ENCODE assay signal across 20 mouse cellular contexts in genomic region chr3:54559053-54559452, GRCm38 (mm10).
DNase-seq lines count a peak whose midpoint lies in the region; ATAC-seq and TF ChIP-seq lines count a peak whose summit lies in the region.
"Had no signal": no experiment of that assay in that cellular context is flagged by ENCODE, and none has a peak within 500 bp of the region (broad histone marks: within the 10 kb centered on the region; RNA-seq: fewer than 3 reads in every experiment).

No protein-coding gene starts in this region.

- H3K36me3 ChIP-seq in heart, embryonic 15.5 days, result no peaks in the 10 kb centered on the region
- H3K36me3 ChIP-seq in lung, embryonic 14.5 days (ENCODE audit: insufficient read depth), result no peaks in the 10 kb centered on the region
- H3K36me3 ChIP-seq in embryonic facial prominence, embryonic 13.5 days, result 0 out of 2 replicates have a peak, but pooled peaks cover 7% of the 10 kb centered on the region
- H3K36me3 ChIP-seq in limb, embryonic 13.5 days, result no peaks in the 10 kb centered on the region
- H3K36me3 ChIP-seq: hindbrain, embryonic 10.5 days; midbrain, embryonic 12.5 days; neural tube, embryonic 12.5 days had no signal

- 41% methylated on average over 2 of the region's 2 CpGs for WGBS in heart, embryonic 15.5 days
- 79% methylated on average over 2 of the region's 2 CpGs for WGBS in lung, embryonic 14.5 days
- WGBS in lung, adult 2 months, result 82% methylated on average over 2 of the region's 2 CpGs
- WGBS in embryonic facial prominence, embryonic 13.5 days, result 78% methylated on average over 2 of the region's 2 CpGs
- WGBS in limb, embryonic 13.5 days, result 78% methylated on average over 2 of the region's 2 CpGs

- H3K4me2 ChIP-seq in heart, embryonic 15.5 days, result no peak overlapping the region
- no peak overlapping the region for H3K4me2 ChIP-seq in lung, embryonic 14.5 days
- H3K4me2 ChIP-seq in embryonic facial prominence, embryonic 13.5 days, result no peak overlapping the region
- H3K4me2 ChIP-seq in limb, embryonic 13.5 days (replicated peaks), result no peak overlapping the region
- H3K4me2 ChIP-seq: midbrain, embryonic 12.5 days; neural tube, embryonic 12.5 days had no signal

- peaks cover 6% of the 10 kb centered on the region for H3K4me1 ChIP-seq in heart, embryonic 15.5 days (replicated peaks)
- H3K4me1 ChIP-seq in lung, embryonic 14.5 days (ENCODE audit: insufficient read depth), result peaks cover 5% of the 10 kb centered on the region; the same call in 1 of the 2 replicates
- no peaks in the 10 kb centered on the region for H3K4me1 ChIP-seq in lung, adult 2 months (ENCODE audit: control insufficient read depth, insufficient read depth, low read length)
- H3K4me1 ChIP-seq in embryonic facial prominence, embryonic 13.5 days, result peaks cover 19% of the 10 kb centered on the region
- peaks cover 18% of the 10 kb centered on the region for H3K4me1 ChIP-seq in limb, embryonic 13.5 days
- H3K4me1 ChIP-seq: hindbrain, embryonic 10.5 days; midbrain, embryonic 12.5 days; neural tube, embryonic 12.5 days had no signal

- DNase-seq in heart, postnatal 36 days, result no peak
- DNase-seq in lung, embryonic 14.5 days, result peak; percentile 42
- DNase-seq in lung, adult 2 months, result no peak
- DNase-seq in gastrocnemius, postnatal 10 days, result no peak
- DNase-seq in layer of hippocampus, postnatal 25 days (ENCODE audit: extremely low spot score in 1 of 2, low spot score in 1 of 2), result no peak
- DNase-seq: adrenal gland, adult 8-10 months; cerebellum, postnatal 10 days; gastrocnemius, postnatal 36 days; kidney, adult 18-20 months; layer of hippocampus, postnatal 36 days; liver, postnatal 0 days had no signal

- intact Hi-C loops in heart, postnatal 36 days (cut with DNase I), result no loop called here

- no peaks in the 10 kb centered on the region for H3K27me3 ChIP-seq in heart, embryonic 15.5 days
- no peaks in the 10 kb centered on the region for H3K27me3 ChIP-seq in lung, embryonic 14.5 days (ENCODE audit: insufficient read depth, low read length)
- H3K27me3 ChIP-seq in embryonic facial prominence, embryonic 13.5 days, result no peaks in the 10 kb centered on the region
- no peaks in the 10 kb centered on the region for H3K27me3 ChIP-seq in limb, embryonic 13.5 days
- H3K27me3 ChIP-seq: midbrain, embryonic 12.5 days; neural tube, embryonic 12.5 days; Patski had no signal

- H3K27ac ChIP-seq in heart, embryonic 15.5 days, result peak overlapping the region; percentile 88
- H3K27ac ChIP-seq in lung, embryonic 14.5 days (ENCODE audit: low read depth), result peak overlapping the region; percentile 80; the same call in 1 of the 2 replicates
- H3K27ac ChIP-seq in embryonic facial prominence, embryonic 13.5 days, result peak overlapping the region; percentile 82
- peak overlapping the region; percentile 73 for H3K27ac ChIP-seq in limb, embryonic 13.5 days
- H3K27ac ChIP-seq: hindbrain, embryonic 10.5 days; midbrain, embryonic 12.5 days; neural tube, embryonic 12.5 days; stomach, postnatal 0 days had no signal

- peak; percentile 68 for ATAC-seq in heart, embryonic 15.5 days (replicated peaks; ENCODE audit: insufficient number of reproducible peaks, insufficient read depth, low FRiP score, low read depth)
- ATAC-seq in lung, embryonic 14.5 days (ENCODE audit: insufficient read depth), result no peak
- no peak for ATAC-seq in embryonic facial prominence, embryonic 13.5 days (ENCODE audit: insufficient number of reproducible peaks, insufficient read depth, low FRiP score, low TSS enrichment, low read depth)
- ATAC-seq in limb, embryonic 13.5 days (ENCODE audit: low FRiP score, low read depth), result no peak
- ATAC-seq: forebrain, embryonic 16.5 days; liver, postnatal 0 days; Patski had no signal

- H3K9me3 ChIP-seq in heart, embryonic 15.5 days (replicated peaks), result 0 out of 2 replicates have a peak, but pooled peaks cover 3% of the 10 kb centered on the region
- H3K9me3 ChIP-seq in lung, embryonic 14.5 days (ENCODE audit: low read depth, low read length), result peaks cover 2% of the 10 kb centered on the region; the same call in 1 of the 2 replicates
- H3K9me3 ChIP-seq in embryonic facial prominence, embryonic 13.5 days, result peaks cover 7% of the 10 kb centered on the region; the same call in 1 of the 2 replicates
- 0 out of 2 replicates have a peak, but pooled peaks cover 10% of the 10 kb centered on the region for H3K9me3 ChIP-seq in limb, embryonic 13.5 days
- H3K9me3 ChIP-seq: midbrain, embryonic 12.5 days; neural tube, embryonic 12.5 days had no signal

- no peak for TF ChIP-seq CTCF in lung, embryonic 14.5 days (IDR thresholded peaks at IDR 0.05; ENCODE audit: low read depth)
- no peak for TF ChIP-seq CTCF in lung, adult 2 months (IDR thresholded peaks at IDR 0.05; ENCODE audit: insufficient read depth, low read length)

- no peak for TF ChIP-seq POLR2A in lung, adult 2 months (IDR thresholded peaks at IDR 0.05; ENCODE audit: borderline replicate concordance, extremely low read depth, low read depth, low read length)

- no peak overlapping the region for H3K4me3 ChIP-seq in heart, embryonic 15.5 days
- H3K4me3 ChIP-seq in lung, embryonic 14.5 days (ENCODE audit: low read depth, low read length), result no peak overlapping the region
- no peak overlapping the region for H3K4me3 ChIP-seq in lung, adult 2 months (replicated peaks; ENCODE audit: extremely low read depth, low read depth, low read length)
- H3K4me3 ChIP-seq in embryonic facial prominence, embryonic 13.5 days, result no peak overlapping the region
- H3K4me3 ChIP-seq in limb, embryonic 13.5 days, result no peak overlapping the region
- H3K4me3 ChIP-seq: hindbrain, embryonic 10.5 days; midbrain, embryonic 12.5 days; neural tube, embryonic 12.5 days had no signal

- H3K9ac ChIP-seq in heart, embryonic 15.5 days, result no peak overlapping the region
- H3K9ac ChIP-seq in lung, embryonic 14.5 days, result no peak overlapping the region
- no peak overlapping the region for H3K9ac ChIP-seq in embryonic facial prominence, embryonic 13.5 days
- H3K9ac ChIP-seq in limb, embryonic 13.5 days, result no peak overlapping the region
- H3K9ac ChIP-seq: liver, postnatal 0 days; midbrain, embryonic 12.5 days; neural tube, embryonic 12.5 days had no signal
